Mouse (Mus musculus) brown adipose tissue, adult 24 weeks (tissue): ENCODE measurements around the gene Cers6. TPM values are rescaled to one million over a fixed set of nuclear protein-coding genes. Genes with fewer than 3 reads are reported as not detected.

Experiments used
- H3K27ac ChIP-seq: fragments of 200-500 bp; replicated peaks from 2 replicates; pipeline ENCODE4 v1.5.1; 2012; ENCODE audit warnings: low read depth, mild to moderate bottlenecking, low read length
- H3K4me1 ChIP-seq: fragments of 200-500 bp; 2 replicates; pipeline ENCODE4 v1.6.1; 2012; ENCODE audit warnings: low read length, mixed read lengths; ENCODE audit not compliant: control insufficient read depth, insufficient read depth, insufficient read length
- H3K4me3 ChIP-seq: fragments of 200-500 bp; 2 replicates; pipeline ENCODE4 v1.5.1; 2012; ENCODE audit warnings: low read depth, mild to moderate bottlenecking, low read length, moderate library complexity; ENCODE audit not compliant: insufficient read depth
- polyA plus RNA-seq: library from polyadenylated mRNA; stranded (reverse); fragments of >200 nt; gene quantifications from 2 replicates; pipeline ENCODE4 v1.2.4, GENCODE M21; 2012; ENCODE audit not compliant: missing spikeins, insufficient read depth, insufficient read length

Cers6 gene
- polyA plus RNA-seq, 1 experiment, result 1.1 TPM

DNA sequence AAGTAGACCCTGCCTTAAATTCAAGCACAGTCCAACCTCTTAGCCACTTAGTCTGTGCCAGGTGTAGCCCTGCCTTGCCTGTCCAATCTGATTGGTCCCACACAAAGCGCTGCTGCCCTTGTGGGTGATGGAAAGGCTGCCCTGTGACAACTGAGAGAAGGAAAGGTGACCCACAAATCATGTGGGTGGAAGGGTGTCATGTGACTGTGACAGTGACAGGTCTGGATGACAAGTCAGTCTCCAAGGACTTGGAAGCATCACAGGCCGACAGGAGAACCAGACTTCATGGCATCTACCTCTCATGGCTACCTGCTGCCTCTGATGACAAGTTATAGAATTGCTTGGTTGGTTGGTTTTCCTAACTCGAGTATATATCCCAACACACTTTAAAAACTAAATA is 242.3 kb downstream of the Cers6 start:
- no peak overlapping the region for H3K27ac ChIP-seq

GRCm38 (mm10) chr2:69104511-69105145 is 243.4 kb downstream of the Cers6 start:
- no peak overlapping the region for H3K27ac ChIP-seq
- H3K4me3 ChIP-seq, result no peak overlapping the region
- no peaks in the 10 kb centered on the region for H3K4me1 ChIP-seq

More for the DNA sequence above, 242.3 kb downstream of the Cers6 start:
- H3K4me1 ChIP-seq, result no peaks in the 10 kb centered on the region
- H3K4me3 ChIP-seq, result no peak overlapping the region

- Histone ChIP-seq H3K4me1 (peaks cover 2% of the 10 kb centered on the region; the same call in 1 of the 2 replicates), H3K27ac (no peak overlapping the region), H3K4me3 (no peak overlapping the region)
These were observed 248.0 kb downstream of the Cers6 start for GRCm38 (mm10) chr2:69109246-69109645.

- H3K27ac ChIP-seq, result no peak overlapping the region
- H3K4me3 ChIP-seq, result 0 out of 2 replicates have a peak overlapping the region, but pooled peaks have one; percentile 3
- peaks cover 2% of the 10 kb centered on the region; the same call in 1 of the 2 replicates for H3K4me1 ChIP-seq
These were observed 248.5 kb downstream of the Cers6 start for GRCm38 (mm10) chr2:69109710-69110109.

DNA sequence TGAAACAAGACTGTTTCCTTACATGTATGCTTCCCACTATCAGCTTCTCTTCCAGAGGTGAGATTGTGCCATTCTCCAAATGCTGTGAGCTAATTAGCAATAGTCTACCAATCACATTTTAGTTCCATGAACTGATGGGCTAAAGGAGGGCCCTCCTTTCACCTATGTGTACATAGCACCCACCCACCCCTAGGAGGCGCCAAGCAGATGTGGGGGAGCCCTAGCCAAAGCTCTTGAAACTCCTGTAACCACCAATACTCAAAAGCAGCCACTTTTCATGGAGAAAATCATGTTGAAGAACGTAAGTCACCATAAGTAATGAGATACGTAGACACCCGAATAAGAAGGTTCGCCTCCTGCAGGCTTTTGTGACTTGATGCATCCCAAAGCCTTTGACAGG is 251.4 kb downstream of the Cers6 start:
- Histone ChIP-seq H3K4me1 (peaks cover 2% of the 10 kb centered on the region; the same call in 1 of the 2 replicates), H3K4me3 (no peak overlapping the region), H3K27ac (no peak overlapping the region)

DNA sequence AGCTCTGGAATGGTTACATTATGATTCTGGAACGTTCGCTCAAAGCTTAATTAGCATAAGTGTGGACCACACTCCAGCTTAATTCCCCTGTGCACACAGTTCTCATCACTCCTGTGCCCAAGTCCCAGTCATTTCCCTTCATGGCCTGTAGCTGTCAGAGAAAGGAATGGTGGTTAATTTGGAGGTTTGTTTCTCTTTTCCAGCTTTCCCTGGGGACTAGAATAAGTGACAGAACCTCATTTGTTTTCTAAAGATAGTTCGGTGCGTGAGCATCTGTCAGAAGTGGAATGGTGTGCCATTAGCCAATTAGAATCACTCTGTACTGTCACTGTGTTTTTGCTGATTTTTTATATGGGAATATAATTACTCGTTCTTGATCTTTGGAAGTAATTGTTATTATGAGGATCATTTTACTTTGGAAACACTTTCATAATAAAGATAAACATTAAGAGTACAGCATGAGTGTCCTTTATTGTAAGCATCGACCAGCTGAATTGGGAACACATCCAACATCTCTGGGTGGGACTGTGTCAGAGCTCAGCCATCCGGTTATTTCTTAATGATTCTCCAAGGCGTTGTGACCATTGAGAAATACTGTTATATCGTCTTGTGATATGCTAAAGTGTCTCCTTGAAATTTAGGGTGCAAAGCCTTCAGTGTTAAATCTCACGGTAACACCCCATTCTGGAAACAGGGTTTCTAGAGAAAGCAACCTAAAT is 252.7 kb downstream of the Cers6 start:
- no peak overlapping the region for H3K4me3 ChIP-seq
- no peak overlapping the region for H3K27ac ChIP-seq
- peaks cover 2% of the 10 kb centered on the region; the same call in 1 of the 2 replicates for H3K4me1 ChIP-seq

GRCm38 (mm10) chr2:69115921-69116320 is 254.7 kb downstream of the Cers6 start:
- Histone ChIP-seq H3K27ac (no peak overlapping the region), H3K4me1 (peaks cover 2% of the 10 kb centered on the region; the same call in 1 of the 2 replicates), H3K4me3 (no peak overlapping the region)

DNA sequence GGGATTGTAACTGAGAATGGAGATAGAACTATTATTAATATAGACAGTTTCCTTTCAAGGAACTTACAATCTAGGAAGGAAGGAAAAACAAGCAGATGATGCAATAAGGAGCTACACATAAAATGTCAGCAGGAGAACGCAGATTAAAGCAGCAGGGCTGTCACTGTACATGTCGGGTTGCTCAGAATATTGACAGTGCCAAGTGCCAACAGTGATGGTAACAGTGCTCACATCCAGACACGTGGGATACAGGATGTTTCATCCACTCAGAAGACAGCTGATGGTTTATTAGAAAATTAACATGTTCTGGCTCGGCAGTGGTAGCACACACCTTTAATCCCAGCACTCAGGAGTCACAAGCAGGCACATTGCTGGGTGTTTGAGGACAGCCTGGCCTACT is 255.5 kb downstream of the Cers6 start:
- peaks cover 2% of the 10 kb centered on the region; the same call in 1 of the 2 replicates for H3K4me1 ChIP-seq
- H3K4me3 ChIP-seq, result no peak overlapping the region
- H3K27ac ChIP-seq, result no peak overlapping the region

- no peak overlapping the region for H3K27ac ChIP-seq
- H3K4me1 ChIP-seq, result no peaks in the 10 kb centered on the region
- no peak overlapping the region for H3K4me3 ChIP-seq
These were observed 257.8 kb downstream of the Cers6 start for GRCm38 (mm10) chr2:69118994-69119393.

GRCm38 (mm10) chr2:69119718-69120117 is 258.5 kb downstream of the Cers6 start:
- no peaks in the 10 kb centered on the region for H3K4me1 ChIP-seq
- no peak overlapping the region for H3K4me3 ChIP-seq
- H3K27ac ChIP-seq, result no peak overlapping the region

- no peak overlapping the region for H3K27ac ChIP-seq
- H3K4me3 ChIP-seq, result no peak overlapping the region
These were observed 260.4 kb downstream of the Cers6 start for GRCm38 (mm10) chr2:69121681-69122080.

DNA sequence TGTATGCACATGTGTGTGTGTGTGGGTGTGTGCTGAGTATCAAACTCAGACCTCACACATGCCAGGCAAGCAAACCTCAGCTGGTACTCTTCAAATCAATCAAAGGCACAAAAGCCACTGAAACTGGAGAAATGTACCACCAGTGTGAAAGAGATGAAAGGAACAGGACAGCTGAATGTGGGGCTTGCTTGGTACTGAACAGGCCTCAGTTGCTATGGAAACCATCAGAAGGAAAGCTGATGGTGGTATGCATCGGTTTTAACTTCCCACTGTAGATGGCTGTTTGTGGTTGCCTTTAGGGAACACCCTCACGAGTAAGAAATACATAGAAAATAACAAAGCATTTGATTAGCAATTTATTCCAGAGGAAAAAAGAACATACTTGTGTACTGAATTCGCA is 264.2 kb downstream of the Cers6 start:
- Histone ChIP-seq H3K27ac (no peak overlapping the region), H3K4me3 (no peak overlapping the region), H3K4me1 (peaks cover 11% of the 10 kb centered on the region)

More at GRCm38 (mm10) chr2:69121681-69122080, 260.4 kb downstream of the Cers6 start:
- H3K4me1 ChIP-seq, result no peaks in the 10 kb centered on the region

GRCm38 (mm10) chr2:69128321-69128720 is 267.1 kb downstream of the Cers6 start:
- Histone ChIP-seq H3K4me1 (peaks cover 11% of the 10 kb centered on the region), H3K4me3 (no peak overlapping the region), H3K27ac (0 out of 2 replicates have a peak overlapping the region, but pooled peaks have one; percentile 21)

- Histone ChIP-seq H3K27ac (peak overlapping the region; percentile 45), H3K4me1 (peaks cover 11% of the 10 kb centered on the region), H3K4me3 (peak overlapping the region; percentile 12; the same call in 1 of the 2 replicates)
These were observed 267.7 kb downstream of the Cers6 start for GRCm38 (mm10) chr2:69128921-69129395.

DNA sequence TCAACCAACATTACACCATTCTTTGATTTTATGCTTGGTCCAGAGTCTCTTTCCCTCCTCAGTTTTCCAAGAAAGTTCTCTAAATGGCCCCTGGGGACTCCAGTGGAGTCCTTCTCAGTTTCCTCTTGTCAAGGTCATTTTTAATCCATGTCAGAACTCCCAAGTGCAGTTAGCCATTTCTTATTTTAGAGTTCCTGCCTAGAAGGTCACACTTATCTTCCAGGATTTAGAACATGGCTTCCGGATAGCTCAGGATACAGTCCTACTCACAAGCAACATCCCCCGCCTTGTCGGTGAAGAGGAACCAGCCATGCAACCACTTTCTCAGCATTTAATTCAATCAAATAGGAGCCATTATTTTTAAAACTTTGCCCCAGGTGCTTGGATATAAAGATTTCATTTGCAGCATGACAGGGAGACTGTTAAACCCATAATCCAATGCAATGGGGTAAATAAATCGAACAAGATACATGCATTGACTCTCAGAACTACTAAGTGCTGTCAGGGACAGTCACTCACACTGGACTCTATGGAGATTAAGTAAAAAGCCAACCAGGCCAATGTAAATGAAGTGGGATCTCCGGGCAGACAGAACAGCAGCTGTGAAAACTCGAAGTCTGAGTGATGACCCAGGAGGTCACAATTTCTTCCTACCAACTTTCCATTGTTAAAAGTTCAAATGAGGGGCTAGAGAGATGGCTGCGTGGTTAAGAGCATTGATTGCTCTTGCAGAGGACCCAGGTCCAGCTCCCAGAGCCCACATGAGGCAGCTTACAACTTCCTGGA is 268.4 kb downstream of the Cers6 start:
- Histone ChIP-seq H3K4me1 (peaks cover 11% of the 10 kb centered on the region), H3K27ac (peak overlapping the region; percentile 45), H3K4me3 (no peak overlapping the region)
